Comparison of ENCODE assay signal across 10 mouse cellular contexts in genomic region chr4:12781969-12782904, GRCm38 (mm10).
A peak's percentile ranks its signal among the peaks of the same experiment; 100 is the strongest.
DNase-seq lines count a peak whose midpoint lies in the region; ATAC-seq and TF ChIP-seq lines count a peak whose summit lies in the region.
"Had no signal": no experiment of that assay in that cellular context is flagged by ENCODE, and none has a peak within 500 bp of the region (broad histone marks: within the 10 kb centered on the region; RNA-seq: fewer than 3 reads in every experiment).

No protein-coding gene starts in this region.

- no peak for TF ChIP-seq POLR2A in limb, embryonic 14.5 days (IDR thresholded peaks at IDR 0.05; ENCODE audit: borderline replicate concordance, extremely low read depth, insufficient read depth, insufficient read length)

- H3K36me3 ChIP-seq in liver, postnatal 0 days (replicated peaks; ENCODE audit: insufficient read depth, low read length): no peaks in the 10 kb centered on the region
- H3K36me3 ChIP-seq in heart, postnatal 0 days (replicated peaks; ENCODE audit: control insufficient read depth, insufficient read depth, low read length): no peaks in the 10 kb centered on the region
- no peaks in the 10 kb centered on the region for H3K36me3 ChIP-seq in limb, embryonic 14.5 days (ENCODE audit: control insufficient read depth, insufficient read depth, low read length)
- H3K36me3 ChIP-seq: midbrain, embryonic 10.5 days had no signal

- no peaks in the 10 kb centered on the region for H3K4me1 ChIP-seq in liver, postnatal 0 days (ENCODE audit: insufficient read depth)
- H3K4me1 ChIP-seq in heart, postnatal 0 days (ENCODE audit: control insufficient read depth, insufficient read depth): peaks cover 14% of the 10 kb centered on the region
- peaks cover 16% of the 10 kb centered on the region; the same call in 1 of the 2 replicates for H3K4me1 ChIP-seq in limb, embryonic 14.5 days (ENCODE audit: control insufficient read depth, insufficient read depth, low read length)

- ATAC-seq in liver, postnatal 0 days: no peak
- ATAC-seq in heart, postnatal 0 days (ENCODE audit: insufficient read depth, low read depth): no peak
- peak; percentile 63 for ATAC-seq in limb, embryonic 14.5 days (ENCODE audit: low FRiP score, low read depth)
- ATAC-seq in inflammation-experienced regulatory T-cells, adult 6 months: no peak

- WGBS in liver, postnatal 0 days (ENCODE audit: insufficient replicate concordance): 60% methylated on average over 10 of the region's 10 CpGs
- WGBS in heart, postnatal 0 days: 31% methylated on average over 10 of the region's 10 CpGs
- 44% methylated on average over 10 of the region's 10 CpGs for WGBS in limb, embryonic 14.5 days

- intact Hi-C loops in gastrocnemius, postnatal 36 days (cut with DNase I): no loop called here
- intact Hi-C loops in left cerebral cortex, postnatal 4 days (cut with DNase I): no loop called here

- no peak for TF ChIP-seq EP300 in liver, postnatal 0 days (IDR thresholded peaks at IDR 0.05; ENCODE audit: low read depth)
- no peak for TF ChIP-seq EP300 in heart, postnatal 0 days (IDR thresholded peaks at IDR 0.05; ENCODE audit: low read depth)

- no peak overlapping the region for H3K4me3 ChIP-seq in liver, postnatal 0 days (ENCODE audit: low read depth, low read length)
- no peak overlapping the region for H3K4me3 ChIP-seq in heart, postnatal 0 days (ENCODE audit: low read depth, low read length)
- no peak overlapping the region for H3K4me3 ChIP-seq in limb, embryonic 14.5 days (replicated peaks; ENCODE audit: low read length)
- H3K4me3 ChIP-seq: midbrain, embryonic 10.5 days had no signal

- TF ChIP-seq CTCF in liver, postnatal 0 days (IDR thresholded peaks at IDR 0.05; ENCODE audit: low read depth): no peak
- TF ChIP-seq CTCF in heart, postnatal 0 days (IDR thresholded peaks at IDR 0.05; ENCODE audit: low read depth): no peak

- H3K9ac ChIP-seq in liver, postnatal 0 days (replicated peaks): no peak overlapping the region
- no peak overlapping the region for H3K9ac ChIP-seq in heart, postnatal 0 days (replicated peaks; ENCODE audit: low read depth, low read length)
- no peak overlapping the region for H3K9ac ChIP-seq in limb, embryonic 14.5 days (ENCODE audit: low read depth, low read length, severe bottlenecking)

- H3K27ac ChIP-seq in liver, postnatal 0 days (ENCODE audit: low read depth): no peak overlapping the region
- H3K27ac ChIP-seq in heart, postnatal 0 days (ENCODE audit: low read depth): 0 out of 2 replicates have a peak overlapping the region, but pooled peaks have one; percentile 15
- H3K27ac ChIP-seq in limb, embryonic 14.5 days (replicated peaks; ENCODE audit: low read depth, low read length): peak overlapping the region; percentile 14; the same call in 1 of the 2 replicates
- H3K27ac ChIP-seq: midbrain, embryonic 10.5 days had no signal

- peak; percentile 5 for DNase-seq in gastrocnemius, postnatal 10 days
- no peak for DNase-seq in gastrocnemius, postnatal 36 days
- peak; percentile 4 for DNase-seq in liver
- DNase-seq in liver, postnatal 0 days: no peak
- DNase-seq in heart, postnatal 0 days (ENCODE audit: low spot score): no peak
- DNase-seq in limb, embryonic 14.5 days (ENCODE audit: low spot score): peak; percentile 55
- no peak for DNase-seq in left cerebral cortex, postnatal 4 days
- DNase-seq: cerebellum, postnatal 36 days had no signal

- H3K4me2 ChIP-seq in liver, postnatal 0 days (ENCODE audit: low read depth, low read length): no peak overlapping the region
- no peak overlapping the region for H3K4me2 ChIP-seq in heart, postnatal 0 days (ENCODE audit: low read depth, low read length)
- H3K4me2 ChIP-seq in limb, embryonic 14.5 days (replicated peaks; ENCODE audit: low read depth, low read length, severe bottlenecking): no peak overlapping the region

- H3K9me3 ChIP-seq in liver, postnatal 0 days (ENCODE audit: low read length): no peaks in the 10 kb centered on the region
- no peaks in the 10 kb centered on the region for H3K9me3 ChIP-seq in heart, postnatal 0 days (replicated peaks; ENCODE audit: control insufficient read depth, low read length)
- H3K9me3 ChIP-seq in limb, embryonic 14.5 days (ENCODE audit: control insufficient read depth, low read length): no peaks in the 10 kb centered on the region
- H3K9me3 ChIP-seq: midbrain, embryonic 10.5 days had no signal

- H3K27me3 ChIP-seq in liver, postnatal 0 days (ENCODE audit: insufficient read depth, low read length): no peaks in the 10 kb centered on the region
- H3K27me3 ChIP-seq in heart, postnatal 0 days (ENCODE audit: control insufficient read depth, insufficient read depth, low read length): no peaks in the 10 kb centered on the region
- H3K27me3 ChIP-seq in limb, embryonic 14.5 days (ENCODE audit: control insufficient read depth, insufficient read depth, low read length): no peaks in the 10 kb centered on the region

Comparison
In these comparisons a context has a peak if more than half of its experiments do, and no peak if none do; other contexts are left out.
1. DNase-seq: peak in gastrocnemius, postnatal 10 days (single experiment), liver (single experiment) and limb, embryonic 14.5 days (single experiment); none in gastrocnemius, postnatal 36 days (0 of 2), liver, postnatal 0 days (single experiment), heart, postnatal 0 days (single experiment) and left cerebral cortex, postnatal 4 days (single experiment).